Mouse (Mus musculus) layer of hippocampus, adult 18-20 months (tissue): ENCODE measurements around the gene Ccdc39. TPM values are rescaled to one million over a fixed set of nuclear protein-coding genes. Genes with fewer than 3 reads are reported as not detected.

Experiments
- DNase-seq, 2 experiments: peaks; one replicate each; pipeline ENCODE4 v3.0.0; 2022; ENCODE audit warnings: low spot score in 2 of 2
- long read RNA-seq: library from polyadenylated mRNA; stranded (forward); transcript quantifications from one replicate; pipeline ENCODE4 v2.0.0, GENCODE M21; 2021
- total RNA-seq, 2 experiments: library from RNA; stranded (reverse); gene quantifications; 2 replicates each; pipeline ENCODE4 v1.2.3; 2021

Ccdc39 gene
- total RNA-seq = 10 to 100 TPM; 20.8 to 21.4 TPM
- long read RNA-seq, partial matches to known transcripts = 3 of 17 reads
- long read RNA-seq, other reads (novel, unspliced or antisense) = 7 of 17 reads

- DNase-seq = peak; percentile 73 to 90
These were observed at the start of gene Ccdc39 for GRCm38 (mm10) chr3:33843801-33844632. Ccdc39 (minus strand) TSS chr3:33844310.

DNA sequence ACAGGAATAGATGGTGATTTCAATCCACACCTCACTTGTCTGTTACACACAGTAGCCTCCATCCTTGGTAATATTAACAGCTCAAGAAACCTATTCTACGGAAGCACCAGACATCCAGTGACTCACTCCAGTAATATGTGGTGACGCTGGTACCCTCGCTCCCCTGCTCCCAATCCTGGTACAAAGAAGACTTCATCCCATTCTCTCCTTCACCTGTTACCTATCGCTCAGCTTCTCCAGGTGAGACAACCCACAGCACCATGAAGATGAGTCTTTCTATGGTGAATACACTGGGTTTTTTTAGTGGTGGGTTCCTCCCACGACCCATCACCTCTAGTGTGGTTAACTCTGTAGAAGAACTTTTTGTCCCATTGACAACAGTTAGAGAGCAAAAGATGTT is 49.3 kb upstream of the Ccdc39 start:
- no peak for DNase-seq

DNA sequence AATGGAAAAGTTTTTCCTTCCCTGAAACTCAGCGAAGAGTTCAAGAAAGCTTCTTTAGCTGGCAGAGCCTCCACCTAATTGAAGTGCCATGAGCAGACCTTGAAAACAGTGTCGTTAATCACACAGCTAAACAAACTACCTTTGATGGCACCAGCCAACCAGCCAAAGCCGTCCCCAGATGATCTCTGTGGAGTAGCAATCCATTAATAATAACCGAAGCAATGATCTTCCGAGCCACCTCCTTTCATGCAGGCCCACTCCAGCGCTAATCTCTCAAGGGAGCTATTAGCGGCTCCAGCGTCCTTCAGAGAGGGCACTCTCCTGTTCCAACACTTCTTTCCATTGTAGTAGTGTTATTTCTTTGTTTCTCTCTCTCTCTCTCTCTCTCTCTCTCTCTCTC is 43.3 kb upstream of the Ccdc39 start:
- DNase-seq = no peak

DNA sequence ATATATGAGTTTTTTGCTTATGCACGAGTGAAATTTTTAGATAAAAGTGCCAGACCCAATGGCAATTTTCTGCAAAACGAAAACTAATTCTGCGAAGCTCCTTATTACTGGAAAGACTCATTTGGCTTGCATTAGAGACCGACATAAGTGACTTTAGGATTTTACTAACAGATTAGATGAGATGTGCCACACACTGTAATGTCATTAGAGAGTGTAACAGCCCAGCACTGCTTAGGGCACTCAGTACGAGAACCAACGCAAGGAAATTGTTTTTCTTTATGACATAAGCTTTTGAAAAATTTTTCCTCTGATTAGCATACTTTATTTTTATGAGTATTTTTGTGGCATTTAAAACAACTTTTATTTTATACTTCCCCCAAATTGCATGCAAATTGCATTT is 39.0 kb upstream of the Ccdc39 start:
- DNase-seq = no peak

- no peak for DNase-seq
These were observed 38.6 kb upstream of the Ccdc39 start for GRCm38 (mm10) chr3:33882695-33883094.

DNA sequence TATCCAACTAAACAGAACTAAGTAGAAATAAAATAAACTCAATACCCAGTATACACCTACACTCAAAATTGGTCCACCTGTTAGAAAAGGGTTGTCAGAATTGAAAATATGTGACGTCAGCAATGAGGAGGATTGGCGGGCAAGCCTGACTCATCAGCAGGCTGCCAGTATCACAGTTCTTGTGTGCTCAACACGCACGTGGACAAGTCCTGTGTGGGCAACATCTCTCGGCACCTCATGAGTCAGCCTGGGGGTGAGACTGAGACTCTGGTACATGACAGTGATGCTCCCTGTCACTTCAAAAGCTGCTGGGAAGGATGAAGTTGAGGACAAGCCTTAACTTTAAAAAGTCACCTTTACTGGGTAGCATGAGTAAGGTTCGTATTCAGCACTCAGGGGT is 34.6 kb upstream of the Ccdc39 start:
- no peak for DNase-seq

DNA sequence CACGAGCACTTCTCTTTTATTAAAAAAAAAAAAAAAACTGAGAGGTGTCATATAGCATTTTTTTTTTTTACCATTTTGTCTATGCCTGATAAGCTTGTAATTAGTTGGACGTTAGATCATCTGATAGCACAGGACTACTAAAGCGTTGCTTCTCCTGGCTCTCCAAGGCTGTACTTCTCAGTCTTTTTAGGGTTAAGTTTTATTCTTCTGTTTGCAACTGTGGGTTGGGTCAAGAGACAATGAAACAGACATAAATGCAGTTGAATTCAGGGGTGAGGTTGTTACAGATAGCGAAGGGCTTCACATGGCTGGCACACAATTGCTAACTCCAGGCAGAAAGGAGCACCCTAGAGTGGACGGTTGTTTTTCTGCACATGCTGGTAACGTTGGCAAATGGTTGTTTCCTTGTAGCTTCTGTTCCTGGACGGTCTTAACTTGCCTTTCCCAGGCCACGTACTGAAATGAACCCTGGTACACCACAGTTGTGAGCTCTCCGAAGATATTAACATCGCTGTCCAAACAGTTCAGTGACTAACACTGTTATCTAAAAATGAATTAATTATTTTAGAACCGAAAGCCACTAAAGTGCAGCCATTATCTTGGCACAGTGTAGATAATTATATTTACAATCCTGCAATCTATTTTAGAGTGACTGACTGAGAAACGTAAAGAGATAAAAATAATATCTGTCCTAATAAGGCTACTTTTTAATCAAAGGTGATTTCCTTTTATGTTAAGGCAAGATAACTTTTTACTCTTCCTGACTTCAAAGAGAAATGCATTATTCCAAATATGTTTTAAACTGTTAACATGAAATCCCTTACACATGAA is 30.6 kb upstream of the Ccdc39 start:
- DNase-seq = no peak

DNA sequence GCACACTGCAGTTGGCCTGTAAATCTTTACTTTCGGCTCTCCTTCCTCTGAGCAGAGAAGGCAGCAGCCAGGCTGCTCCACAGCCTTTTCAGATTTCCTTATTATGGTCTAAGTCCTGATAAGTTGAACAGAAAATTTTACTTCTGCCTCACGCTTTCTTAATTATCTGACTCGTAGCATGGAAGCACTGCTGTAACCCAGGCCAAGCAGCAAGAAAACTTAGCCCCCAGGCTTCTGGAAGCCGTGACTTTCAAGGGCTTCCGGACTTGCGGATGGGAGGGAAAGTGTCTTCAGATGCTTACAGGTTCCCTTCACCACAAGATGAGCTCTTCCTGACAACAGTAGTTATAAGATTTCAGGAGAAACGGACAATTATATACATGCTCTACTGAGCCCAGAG is 29.7 kb upstream of the Ccdc39 start:
- DNase-seq = no peak

DNA sequence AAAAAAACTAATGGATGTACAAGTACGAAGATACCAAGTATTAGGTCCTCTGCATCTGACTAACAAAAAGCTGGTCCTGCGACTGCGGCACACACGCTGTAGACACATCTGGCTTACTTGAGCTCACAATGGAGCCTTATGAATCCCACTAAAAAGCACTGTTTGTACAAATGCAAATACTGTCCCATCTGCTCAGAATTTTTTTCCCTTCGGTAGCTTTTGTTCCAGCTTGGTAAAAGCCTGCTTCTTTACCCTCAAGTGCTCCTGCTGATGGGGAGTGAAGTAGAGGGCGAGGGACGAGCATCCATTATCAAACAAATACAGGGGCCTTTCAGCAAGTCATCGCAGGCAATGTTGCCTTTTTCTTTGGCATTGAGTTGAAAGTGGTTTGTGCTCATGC is 29.3 kb upstream of the Ccdc39 start:
- DNase-seq = peak; percentile 7 to 73

- DNase-seq = no peak
These were observed 20.0 kb upstream of the Ccdc39 start for GRCm38 (mm10) chr3:33864000-33864540.

- DNase-seq = no peak
These were observed 14.8 kb upstream of the Ccdc39 start for GRCm38 (mm10) chr3:33858939-33859338.

GRCm38 (mm10) chr3:33853062-33853461 is 9.0 kb upstream of the Ccdc39 start:
- DNase-seq = peak in 1 of 2 experiments; percentile 60

DNA sequence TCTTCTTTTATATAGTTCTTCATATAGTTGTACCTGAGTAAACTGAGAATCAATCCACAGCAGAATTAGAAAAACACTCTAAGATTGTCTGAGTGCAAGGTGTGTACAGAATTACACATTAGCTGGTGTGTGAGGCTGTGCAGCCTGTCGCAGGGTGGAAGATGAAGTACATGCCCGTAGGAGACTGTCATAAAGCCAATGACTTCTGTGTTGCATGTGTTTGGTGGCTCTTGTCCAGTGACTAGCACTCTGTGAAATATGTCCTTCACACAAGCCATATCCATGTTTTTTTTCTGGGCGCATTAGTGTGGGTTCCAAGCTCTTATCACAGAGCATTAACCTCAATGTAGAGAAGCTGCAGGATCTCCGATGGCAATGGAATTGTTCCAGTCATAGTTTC is 6.7 kb upstream of the Ccdc39 start:
- no peak for DNase-seq

- DNase-seq = no peak
These were observed 2.5 kb upstream of the Ccdc39 start for GRCm38 (mm10) chr3:33846639-33847038.

GRCm38 (mm10) chr3:33838877-33839276 is 5.2 kb downstream of the Ccdc39 start:
- no peak for DNase-seq

GRCm38 (mm10) chr3:33836576-33836975 is 7.5 kb downstream of the Ccdc39 start:
- no peak for DNase-seq

GRCm38 (mm10) chr3:33832351-33832750 is 11.8 kb downstream of the Ccdc39 start:
- no peak for DNase-seq

DNA sequence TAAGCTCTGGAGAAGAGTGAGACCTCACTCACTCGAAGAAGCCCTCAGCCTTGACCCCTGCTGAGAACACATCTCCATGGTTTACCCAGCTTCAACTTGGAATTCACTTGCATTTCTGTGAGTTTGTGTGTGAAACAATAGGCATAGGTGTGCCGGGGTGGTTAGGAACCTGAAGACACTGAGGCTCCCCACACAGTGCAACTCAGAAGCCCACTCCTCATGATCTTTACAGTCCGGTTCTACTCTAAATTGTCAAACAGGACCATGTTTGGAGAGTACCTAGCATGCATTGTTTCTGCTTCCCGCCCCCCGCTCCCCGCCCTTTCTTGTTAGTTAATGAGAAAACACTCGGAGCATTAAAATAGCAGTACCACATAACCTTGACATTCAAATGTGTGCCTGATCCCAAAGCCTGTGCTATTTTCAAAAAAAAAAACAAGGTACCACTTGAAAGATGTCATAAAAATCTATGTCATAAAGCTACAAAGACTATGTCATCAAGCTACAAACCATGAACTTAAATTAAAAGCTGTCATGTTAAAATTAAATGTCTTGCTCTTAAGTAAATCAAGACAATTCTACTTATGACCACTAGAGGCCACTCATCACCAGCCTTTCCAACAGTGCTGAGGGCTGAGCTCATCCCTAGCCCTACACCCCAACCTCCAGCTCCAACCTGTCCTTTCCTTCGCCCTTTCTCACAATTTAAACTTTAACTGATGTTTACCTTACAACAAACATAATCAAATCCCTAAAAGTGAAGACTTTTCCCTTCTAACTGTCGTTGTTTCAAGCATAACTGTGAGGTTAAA is 19.8 kb downstream of the Ccdc39 start:
- peak; percentile 9 to 45 for DNase-seq

DNA sequence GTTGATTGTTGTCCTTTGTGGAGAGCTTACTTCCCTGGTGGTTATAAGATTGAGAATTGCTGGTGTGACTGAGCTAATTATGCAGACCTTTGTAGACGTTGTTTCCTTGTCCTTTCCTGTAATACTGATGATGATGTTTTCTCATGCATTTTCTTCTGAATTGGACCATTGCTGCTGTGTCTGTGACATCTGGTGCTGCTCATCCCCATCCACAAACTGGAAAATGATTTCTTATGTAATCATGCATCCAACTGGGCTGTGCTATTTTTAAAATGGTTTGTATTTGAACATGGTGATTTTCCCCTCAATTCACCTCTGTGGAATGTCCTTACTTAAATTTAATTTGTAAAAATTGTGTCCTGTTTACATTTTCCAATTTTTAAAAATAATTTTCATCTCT is 37.0 kb downstream of the Ccdc39 start:
- peak in 1 of 2 experiments; percentile 49 for DNase-seq

DNA sequence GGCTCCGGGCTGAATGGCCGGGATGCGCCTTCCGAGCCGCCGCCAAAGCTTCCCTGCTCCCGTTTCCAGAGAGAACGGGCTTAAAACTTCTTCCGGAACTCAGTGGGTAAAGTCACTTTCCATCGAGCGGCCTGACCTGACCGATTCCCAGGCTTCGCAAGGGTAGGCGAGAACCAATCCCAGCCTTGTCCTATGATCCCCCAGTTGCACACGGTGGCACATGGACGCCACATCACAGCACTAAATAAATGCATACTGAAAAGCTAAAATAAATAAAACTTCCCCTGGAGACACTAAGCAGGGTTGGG is 43.6 kb downstream of the Ccdc39 start:
- peak in 1 of 2 experiments; percentile 6 for DNase-seq
